Mouse (Mus musculus) hindbrain, embryonic 11.5 days (tissue): ENCODE data around the gene Pik3cg. TPM values are rescaled to one million over a fixed set of nuclear protein-coding genes. Genes with fewer than 3 reads are reported as not detected.

Source experiments
- ATAC-seq: fragments of 200-750 bp; cut with Nextera tagmentation; 2 replicates; pipeline ENCODE4 v1.8.0; 2017; ENCODE audit warnings: mild to moderate bottlenecking, moderate TSS enrichment, moderate library complexity; ENCODE audit not compliant: low FRiP score
- DNase-seq: peaks from one replicate; pipeline ENCODE4 v3.0.0-alpha.2; 2015; ENCODE audit warnings: low spot score
- H3K27ac ChIP-seq: fragments of 300-500 bp; sonication (generic); 2 replicates; pipeline ENCODE4 v1.5.1; 2014; ENCODE audit warnings: mild to moderate bottlenecking, low read depth, low read length
- H3K27me3 ChIP-seq: fragments of 300-500 bp; sonication (generic); 2 replicates; pipeline ENCODE4 v1.6.1; 2014; ENCODE audit warnings: mild to moderate bottlenecking, low read length, moderate library complexity, mixed read lengths; ENCODE audit not compliant: control insufficient read depth, insufficient read depth
- H3K36me3 ChIP-seq: fragments of 300-500 bp; sonication (generic); 2 replicates; pipeline ENCODE4 v1.6.1; 2014; ENCODE audit warnings: mild to moderate bottlenecking, low read length, moderate library complexity, mixed read lengths; ENCODE audit not compliant: control insufficient read depth, insufficient read depth
- H3K4me1 ChIP-seq: fragments of 300-500 bp; sonication (generic); replicated peaks from 2 replicates; pipeline ENCODE4 v1.6.1; 2014; ENCODE audit warnings: low read length, mixed read lengths; ENCODE audit not compliant: control insufficient read depth, insufficient read depth
- H3K4me2 ChIP-seq: fragments of 300-500 bp; sonication (generic); replicated peaks from 2 replicates; pipeline ENCODE4 v1.6.1; 2014; ENCODE audit warnings: mild to moderate bottlenecking, low read depth, low read length
- H3K4me3 ChIP-seq: fragments of 300-500 bp; sonication (generic); 2 replicates; pipeline ENCODE4 v1.5.1; 2014; ENCODE audit warnings: low read depth, low read length
- H3K9ac ChIP-seq: fragments of 300-500 bp; sonication (generic); 2 replicates; pipeline ENCODE4 v1.6.1; 2014; ENCODE audit warnings: low read depth, low read length
- H3K9me3 ChIP-seq: fragments of 300-500 bp; sonication (generic); 2 replicates; pipeline ENCODE4 v1.6.1; 2016; ENCODE audit warnings: low read length; ENCODE audit not compliant: control insufficient read depth
- WGBS: fragments of 180-500 bp; shearing (Covaris S2); extraction: QIAGEN DNeasy Blood & Tissue Kit; methylation state at CpG from one replicate; pipeline ENCODE4 v1.1.7; 2014; 5-methylcytosine and 5-hydroxymethylcytosine counted together
- polyA plus RNA-seq: library from polyadenylated mRNA; unstranded; fragments of >200 nt; fragmentation: Nextera tagmentation; extraction: Ambion mirVana; gene quantifications from 2 replicates; pipeline ENCODE4 v1.2.1, GENCODE M21; 2014

Gene Pik3cg
- polyA plus RNA-seq, 1 experiment from 2014 or later, result 1.5 TPM

GRCm38 (mm10) chr12:32181885-32182284 lies 26.6 kb downstream of the Pik3cg start:
- Histone ChIP-seq H3K36me3 (no peaks in the 10 kb centered on the region), H3K4me2 (no peak overlapping the region), H3K9me3 (no peaks in the 10 kb centered on the region), H3K9ac (no peak overlapping the region), H3K27ac (no peak overlapping the region), H3K4me3 (no peak overlapping the region), H3K27me3 (no peaks in the 10 kb centered on the region), H3K4me1 (no peaks in the 10 kb centered on the region)
- WGBS, result 62% methylated on average over 4 of the region's 4 CpGs
- ATAC-seq, result no peak
- DNase-seq, result no peak

GRCm38 (mm10) chr12:32174437-32174836 lies 34.0 kb downstream of the Pik3cg start:
- Histone ChIP-seq H3K36me3 (no peaks in the 10 kb centered on the region), H3K9ac (no peak overlapping the region), H3K4me1 (no peaks in the 10 kb centered on the region), H3K27me3 (no peaks in the 10 kb centered on the region), H3K4me2 (no peak overlapping the region), H3K27ac (no peak overlapping the region), H3K9me3 (no peaks in the 10 kb centered on the region), H3K4me3 (no peak overlapping the region)
- 93% methylated on average over 6 of the region's 6 CpGs for WGBS
- no peak for DNase-seq
- no peak for ATAC-seq

- H3K27ac ChIP-seq, result no peak overlapping the region
- no peaks in the 10 kb centered on the region for H3K27me3 ChIP-seq
- no peak overlapping the region for H3K4me2 ChIP-seq
- H3K9ac ChIP-seq, result no peak overlapping the region
- H3K36me3 ChIP-seq, result no peaks in the 10 kb centered on the region
- H3K4me3 ChIP-seq, result no peak overlapping the region
- ATAC-seq (no peak), DNase-seq (no peak)
- 92% methylated on average over 7 of the region's 7 CpGs for WGBS
- H3K4me1 ChIP-seq, result no peaks in the 10 kb centered on the region
- H3K9me3 ChIP-seq, result no peaks in the 10 kb centered on the region
Measured at GRCm38 (mm10) chr12:32172826-32173225, 35.6 kb downstream of the Pik3cg start.

GRCm38 (mm10) chr12:32169164-32169563 lies 39.3 kb downstream of the Pik3cg start:
- no peak overlapping the region for H3K9ac ChIP-seq
- no peaks in the 10 kb centered on the region for H3K36me3 ChIP-seq
- no peaks in the 10 kb centered on the region for H3K9me3 ChIP-seq
- WGBS, result 14% methylated on average over 5 of the region's 5 CpGs
- ATAC-seq, result no peak
- no peak overlapping the region for H3K4me3 ChIP-seq
- no peak overlapping the region for H3K27ac ChIP-seq
- H3K4me1 ChIP-seq, result no peaks in the 10 kb centered on the region
- DNase-seq, result no peak
- no peak overlapping the region for H3K4me2 ChIP-seq
- no peaks in the 10 kb centered on the region for H3K27me3 ChIP-seq

GRCm38 (mm10) chr12:32168751-32169150 lies 39.7 kb downstream of the Pik3cg start:
- 27% methylated on average over 3 of the region's 3 CpGs for WGBS
- Histone ChIP-seq H3K27ac (no peak overlapping the region), H3K4me1 (no peaks in the 10 kb centered on the region), H3K9ac (no peak overlapping the region), H3K36me3 (no peaks in the 10 kb centered on the region), H3K27me3 (no peaks in the 10 kb centered on the region), H3K4me3 (no peak overlapping the region), H3K4me2 (no peak overlapping the region), H3K9me3 (no peaks in the 10 kb centered on the region)
- ATAC-seq, result no peak
- no peak for DNase-seq

GRCm38 (mm10) chr12:32163706-32164105 lies 44.8 kb downstream of the Pik3cg start:
- no peaks in the 10 kb centered on the region for H3K4me1 ChIP-seq
- H3K27me3 ChIP-seq, result no peaks in the 10 kb centered on the region
- H3K27ac ChIP-seq, result no peak overlapping the region
- WGBS, result 88% methylated on average over 2 of the region's 2 CpGs
- no peaks in the 10 kb centered on the region for H3K9me3 ChIP-seq
- DNase-seq (no peak), ATAC-seq (no peak)
- H3K4me2 ChIP-seq, result no peak overlapping the region
- no peak overlapping the region for H3K4me3 ChIP-seq
- H3K36me3 ChIP-seq, result no peaks in the 10 kb centered on the region
- no peak overlapping the region for H3K9ac ChIP-seq

GRCm38 (mm10) chr12:32158757-32159156 lies 49.7 kb downstream of the Pik3cg start:
- Histone ChIP-seq H3K9me3 (no peaks in the 10 kb centered on the region), H3K27me3 (no peaks in the 10 kb centered on the region), H3K4me2 (no peak overlapping the region), H3K4me3 (no peak overlapping the region), H3K27ac (no peak overlapping the region), H3K36me3 (no peaks in the 10 kb centered on the region), H3K4me1 (no peaks in the 10 kb centered on the region), H3K9ac (no peak overlapping the region)
- DNase-seq, result no peak
- 38% methylated on average over 5 of the region's 5 CpGs for whole genome bisulfite sequencing
- no peak for ATAC-seq

- no peak overlapping the region for H3K9ac ChIP-seq
- H3K4me1 ChIP-seq, result no peaks in the 10 kb centered on the region
- 92% methylated on average over 7 of the region's 7 CpGs for WGBS
Measured at GRCm38 (mm10) chr12:32146606-32147005, 61.9 kb downstream of the Pik3cg start.

GRCm38 (mm10) chr12:32145651-32146050 lies 62.8 kb downstream of the Pik3cg start:
- H3K9me3 ChIP-seq, result no peaks in the 10 kb centered on the region
- H3K4me2 ChIP-seq, result no peak overlapping the region
- no peaks in the 10 kb centered on the region for H3K4me1 ChIP-seq
- H3K4me3 ChIP-seq, result no peak overlapping the region
- no peaks in the 10 kb centered on the region for H3K27me3 ChIP-seq
- H3K36me3 ChIP-seq, result no peaks in the 10 kb centered on the region
- H3K9ac ChIP-seq, result no peak overlapping the region
- no peak for ATAC-seq
- 86% methylated on average over 4 of the region's 4 CpGs for WGBS
- no peak overlapping the region for H3K27ac ChIP-seq
- DNase-seq, result no peak

More at GRCm38 (mm10) chr12:32146606-32147005, 61.9 kb downstream of the Pik3cg start:
- H3K27me3 ChIP-seq, result no peaks in the 10 kb centered on the region
- H3K4me2 ChIP-seq, result no peak overlapping the region
- H3K27ac ChIP-seq, result no peak overlapping the region
- ATAC-seq (no peak), DNase-seq (no peak)
- H3K4me3 ChIP-seq, result no peak overlapping the region
- H3K9me3 ChIP-seq, result no peaks in the 10 kb centered on the region
- no peaks in the 10 kb centered on the region for H3K36me3 ChIP-seq
